Mouse (Mus musculus) layer of hippocampus, postnatal 10 days (tissue): ENCODE data around the gene Eloa. TPM values are rescaled to one million over a fixed set of nuclear protein-coding genes. Genes with fewer than 3 reads are reported as not detected.

Experiments
- DNase-seq, 2 experiments: peaks; one replicate each; pipeline ENCODE4 v3.0.0; 2021; ENCODE audit warnings: low spot score in 2 of 2
- total RNA-seq, 2 experiments: library from RNA; stranded (reverse); gene quantifications; 2 replicates each; pipeline ENCODE4 v1.2.3; 2021

The Eloa gene
- total RNA-seq, 2 experiments from 2014 or later: 32.5 to 33.6 TPM

DNA sequence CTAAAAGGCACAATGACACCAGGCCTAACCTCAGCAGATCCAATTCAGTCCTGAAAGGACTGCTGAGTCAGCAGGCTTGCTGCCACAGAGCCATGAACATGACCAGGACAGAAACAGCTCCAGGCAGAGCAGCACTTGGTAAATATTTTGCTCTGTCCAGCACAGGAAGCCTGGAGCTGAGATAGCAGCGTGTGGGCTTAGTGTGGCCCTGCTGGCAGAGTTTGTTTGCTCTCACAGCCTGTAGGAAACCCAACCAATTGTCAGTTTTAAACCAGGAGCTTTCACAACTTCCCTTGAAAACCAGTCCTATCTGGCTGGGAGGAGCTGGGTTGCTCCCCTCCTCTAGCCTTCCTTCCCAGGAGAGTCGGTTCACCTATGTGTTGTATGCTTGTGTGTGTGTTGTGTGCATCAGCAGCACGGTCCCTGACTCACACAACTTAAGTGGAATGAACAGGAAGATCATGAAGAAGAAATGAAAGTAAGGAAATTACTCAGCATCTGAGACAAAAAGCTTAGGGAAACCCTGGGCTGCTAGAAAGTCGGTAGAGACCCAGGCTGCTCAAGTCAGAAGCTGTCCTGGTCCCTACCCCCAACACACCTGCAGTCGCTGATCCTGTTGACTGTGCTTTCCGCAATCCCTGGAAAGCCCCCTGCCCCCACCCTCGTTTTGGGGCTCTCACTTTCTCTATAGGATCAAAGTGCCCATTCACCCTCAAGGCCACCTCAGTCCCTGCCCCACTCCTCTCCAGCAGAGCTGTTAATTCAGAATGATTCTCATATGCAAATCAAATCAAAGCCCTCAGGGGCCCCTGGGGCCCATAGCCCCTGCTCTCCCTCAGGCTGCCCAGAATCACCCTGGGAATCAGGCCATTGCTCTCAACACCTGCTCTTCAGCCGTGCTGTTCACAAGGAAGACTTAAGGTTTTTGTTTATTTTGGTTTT, 9.7 kb upstream of the Eloa start:
- DNase-seq: no peak

DNA sequence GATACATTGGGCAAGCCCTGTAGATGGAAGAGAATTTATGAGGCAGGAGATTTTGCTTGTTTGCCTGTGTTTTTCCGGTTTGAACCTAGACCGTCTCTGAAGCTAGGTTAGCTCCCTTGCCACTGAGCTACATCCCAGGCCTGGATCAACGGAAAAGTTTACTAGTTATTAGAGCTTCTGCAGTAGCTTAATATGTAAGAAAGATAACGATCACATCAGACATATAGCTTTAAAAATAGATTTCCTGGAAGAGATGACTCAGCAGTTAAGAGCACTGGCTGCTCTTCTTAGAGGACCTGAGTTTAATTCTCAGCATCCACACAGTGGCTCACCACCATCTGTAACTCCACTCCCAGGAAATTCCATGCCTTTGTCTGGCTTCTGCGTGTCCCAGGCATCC, 7.1 kb upstream of the Eloa start:
- DNase-seq: no peak

DNA sequence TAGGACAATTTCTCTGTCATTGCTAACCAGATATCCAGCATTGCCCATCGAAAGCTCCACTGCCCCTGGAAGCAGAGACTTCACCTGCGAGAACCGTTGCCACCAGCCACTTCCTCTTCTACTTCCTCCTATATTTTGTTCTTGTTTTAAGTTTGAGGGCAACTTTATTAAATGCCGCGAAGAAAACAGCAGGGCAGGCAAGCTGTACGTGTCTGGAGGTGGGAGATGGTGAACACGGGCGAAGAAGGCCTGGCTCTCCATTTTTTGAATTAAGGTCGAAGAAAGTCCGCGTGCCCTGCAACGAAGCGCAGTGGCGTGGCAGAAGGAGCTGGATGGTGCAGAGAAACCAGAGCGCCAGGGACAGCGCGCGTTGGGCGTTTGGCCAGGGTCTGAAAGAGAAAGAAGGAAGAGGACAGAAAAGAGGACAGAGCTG, 6.6 kb upstream of the Eloa start:
- no peak for DNase-seq

DNA sequence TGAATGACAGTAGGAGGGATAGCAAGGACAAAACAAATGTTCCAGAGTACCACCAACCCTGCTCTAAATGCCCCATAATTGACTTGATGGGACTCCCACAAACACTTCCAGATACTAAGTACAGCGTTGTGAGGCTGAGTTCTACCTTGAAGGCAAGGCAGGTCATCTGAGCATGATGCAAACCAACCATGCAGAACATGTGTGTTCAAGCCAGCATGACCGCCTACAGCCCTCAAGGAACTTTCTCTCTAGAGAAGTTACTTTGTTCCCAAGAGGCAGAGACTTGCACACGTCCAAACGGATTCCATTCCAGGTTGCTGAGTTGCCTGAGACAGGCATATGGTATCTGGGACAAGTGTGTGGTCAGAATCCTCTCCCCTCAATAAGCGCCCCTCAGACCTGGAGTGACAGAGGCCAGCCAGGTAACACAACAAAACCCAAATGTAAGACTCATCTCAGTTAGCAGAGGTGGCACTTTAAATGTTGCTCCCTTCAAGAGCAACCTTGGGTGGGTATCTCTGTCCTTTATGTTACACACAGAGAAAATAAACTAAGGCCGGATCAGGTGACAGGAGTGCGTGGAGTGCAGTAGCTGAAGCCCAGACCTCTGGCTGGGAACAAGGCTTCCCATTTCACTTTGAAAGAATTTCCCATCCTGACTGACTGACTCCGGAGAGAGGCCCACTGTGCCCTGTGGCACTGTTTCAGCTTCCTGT, 6.0 kb upstream of the Eloa start:
- no peak for DNase-seq

DNA sequence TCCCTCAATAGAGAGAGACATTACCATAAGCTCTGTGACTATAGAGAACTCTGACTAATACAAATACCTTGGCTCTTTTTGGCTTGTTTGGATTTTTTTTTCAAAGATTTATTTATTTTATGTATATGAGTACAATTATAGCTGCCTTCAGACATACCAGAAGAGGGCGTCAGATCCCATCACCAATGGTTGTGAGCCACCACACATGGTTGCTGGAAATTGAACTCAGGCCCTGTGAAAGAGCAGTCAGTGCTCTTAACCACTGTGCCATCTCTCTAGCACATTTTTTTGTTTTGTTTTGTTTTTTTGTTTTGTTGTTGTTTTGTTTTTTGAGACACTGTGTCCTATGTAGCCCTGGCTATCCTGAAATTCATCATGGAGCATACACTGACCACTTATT, 3.8 kb upstream of the Eloa start:
- DNase-seq: no peak

DNA sequence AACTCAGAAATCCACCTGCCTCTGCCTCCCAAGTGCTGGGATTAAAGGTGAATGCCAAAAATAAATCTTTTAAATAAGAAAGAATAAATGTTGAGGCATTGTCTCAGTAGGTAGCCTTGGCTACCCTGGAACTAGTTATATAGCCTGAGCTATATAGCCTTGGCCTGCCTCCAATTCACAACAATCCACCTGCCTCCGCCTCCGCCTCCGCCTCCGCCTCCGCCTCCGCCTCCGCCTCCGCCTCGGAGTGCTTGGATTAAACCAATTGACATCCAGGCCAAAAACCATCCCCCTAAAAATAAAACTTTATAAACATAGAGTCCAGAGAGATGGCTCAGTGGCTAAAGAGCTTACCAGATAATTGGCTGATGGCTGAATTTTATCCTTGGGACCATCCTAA, 1.4 kb upstream of the Eloa start:
- no peak for DNase-seq

DNA sequence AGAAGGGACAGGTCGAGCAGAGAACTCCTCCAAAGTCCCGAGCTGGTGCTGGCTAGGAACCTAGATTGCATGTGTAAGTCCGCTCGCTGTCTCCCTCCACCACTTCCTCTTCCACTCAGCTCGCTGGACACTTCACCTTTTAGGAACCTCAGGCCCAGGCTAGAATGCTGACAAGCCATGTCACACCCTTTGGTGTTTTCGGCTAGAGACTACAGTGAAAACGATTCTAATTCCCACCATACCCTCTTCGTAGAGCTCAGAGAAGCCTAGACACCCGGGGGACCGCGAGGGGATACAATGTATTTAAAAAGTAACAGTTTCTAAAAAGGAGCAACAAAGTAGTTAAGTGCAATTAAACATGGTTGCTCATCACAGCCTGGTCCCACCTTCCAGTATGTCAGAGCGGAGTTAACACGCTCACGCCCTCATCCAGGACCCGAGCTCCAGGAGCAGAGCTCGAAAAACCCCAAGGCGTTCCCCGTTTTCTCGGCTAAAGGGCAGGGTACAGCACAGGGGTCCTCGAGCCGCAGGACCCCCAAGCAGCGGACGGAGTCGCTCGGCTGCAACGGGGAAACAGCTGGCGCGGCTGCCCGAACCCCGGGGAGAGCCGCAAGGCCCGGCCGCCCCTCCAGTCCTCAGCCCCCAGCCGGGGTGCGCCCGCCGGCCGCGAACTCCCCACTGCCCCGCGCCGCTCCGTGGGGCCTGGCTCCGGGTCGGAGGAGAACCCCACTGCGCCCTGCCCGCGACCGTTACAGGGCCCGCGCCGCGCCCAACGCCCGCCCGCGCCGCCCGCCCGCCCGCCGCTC, 617 bp downstream of the Eloa start:
- no peak for DNase-seq

DNA sequence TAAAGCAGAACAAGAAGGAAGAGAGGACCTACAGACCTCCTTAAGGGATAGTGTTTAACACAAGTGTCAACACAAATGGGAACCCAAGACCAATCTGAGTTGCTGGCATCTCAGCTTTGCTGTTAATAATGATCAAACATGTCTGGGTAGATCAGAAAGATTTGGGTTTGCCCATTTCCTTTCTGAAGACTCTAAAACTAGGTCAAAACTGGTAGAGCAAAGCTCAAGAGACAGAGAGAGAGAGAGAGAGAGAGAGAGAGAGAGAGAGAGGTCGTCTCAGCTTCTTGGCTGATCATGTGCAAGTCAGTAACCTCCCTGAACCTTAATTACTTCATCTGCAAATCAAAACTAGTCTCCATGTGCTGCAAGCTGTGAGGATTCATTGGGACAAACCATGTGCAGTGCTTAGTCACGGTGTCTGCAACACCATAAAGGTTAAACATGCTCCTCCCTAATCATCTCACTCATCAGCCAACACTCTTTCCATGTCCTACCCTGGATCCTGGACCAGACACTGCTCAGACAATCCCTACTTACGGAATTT, 5.4 kb downstream of the Eloa start:
- DNase-seq: no peak

DNA sequence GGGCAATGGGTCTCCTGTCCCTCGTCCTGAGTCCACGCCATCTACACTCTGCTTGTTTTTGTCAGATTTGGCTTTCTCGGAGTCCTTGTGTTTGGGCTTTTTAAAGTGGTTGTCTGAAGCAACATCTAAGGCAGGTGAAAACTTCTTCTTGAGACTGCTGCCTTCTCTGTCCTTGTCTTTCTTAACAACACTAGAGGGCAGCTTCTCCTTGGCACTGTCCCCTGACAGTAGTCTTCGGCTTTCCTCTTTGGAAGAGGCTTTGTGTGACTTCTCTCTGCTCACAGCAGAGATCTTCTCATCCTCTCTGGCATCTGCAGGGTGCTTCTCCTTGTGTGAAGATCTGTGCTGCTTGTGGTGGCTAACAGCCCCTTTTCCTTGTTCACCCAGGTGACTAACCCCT, 11.0 kb downstream of the Eloa start:
- no peak for DNase-seq

DNA sequence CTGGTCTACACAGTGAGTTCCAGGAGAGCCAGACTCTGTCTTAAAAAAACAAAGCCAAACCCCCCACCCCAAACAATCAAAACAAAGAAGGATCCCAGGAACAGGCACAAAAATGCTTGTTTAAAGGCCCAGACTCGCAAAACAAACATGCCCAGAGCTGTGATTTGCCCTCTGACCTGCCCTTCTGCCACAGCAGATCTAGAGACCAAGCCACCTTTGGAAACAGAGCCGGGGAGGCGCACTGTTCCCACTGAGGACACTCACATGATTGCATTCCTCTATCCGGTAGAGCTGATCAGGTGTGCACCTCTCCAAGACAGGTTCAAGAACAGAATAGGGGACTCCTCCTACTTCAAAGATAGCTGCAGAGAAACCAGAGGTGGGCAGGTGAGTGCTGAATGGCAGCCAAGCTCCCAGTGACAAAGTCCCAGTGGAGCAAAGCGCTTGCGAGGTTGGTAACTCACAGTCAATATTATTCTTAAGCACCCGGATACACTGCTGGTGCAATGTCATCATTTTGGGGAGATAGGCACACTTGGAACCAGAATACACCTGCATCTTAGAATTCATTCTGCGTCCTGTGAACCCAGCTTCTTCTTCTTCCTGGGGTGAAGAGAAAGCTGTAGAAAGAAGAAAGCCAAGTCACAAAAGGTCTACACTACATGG, 12.6 kb downstream of the Eloa start:
- no peak for DNase-seq

DNA sequence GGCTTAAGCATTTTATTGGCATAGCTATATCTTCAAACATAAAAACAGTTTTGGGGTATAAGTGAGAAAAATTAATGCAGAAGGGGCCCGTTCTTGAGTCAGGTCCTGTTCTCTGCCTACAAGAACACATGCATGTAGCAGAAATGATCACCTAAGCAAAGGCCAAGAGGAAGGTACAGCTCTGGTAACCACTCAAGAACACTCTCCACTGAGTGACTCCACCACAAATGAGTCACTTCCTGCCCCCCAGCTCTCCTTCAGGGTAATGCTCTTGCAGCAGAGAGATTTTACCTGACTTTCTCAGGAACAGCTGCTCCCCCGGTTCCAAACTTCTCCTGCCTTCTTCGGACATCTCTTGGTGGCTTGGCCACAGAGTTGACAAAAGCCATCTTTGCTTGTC, 14.7 kb downstream of the Eloa start:
- no peak for DNase-seq

DNA sequence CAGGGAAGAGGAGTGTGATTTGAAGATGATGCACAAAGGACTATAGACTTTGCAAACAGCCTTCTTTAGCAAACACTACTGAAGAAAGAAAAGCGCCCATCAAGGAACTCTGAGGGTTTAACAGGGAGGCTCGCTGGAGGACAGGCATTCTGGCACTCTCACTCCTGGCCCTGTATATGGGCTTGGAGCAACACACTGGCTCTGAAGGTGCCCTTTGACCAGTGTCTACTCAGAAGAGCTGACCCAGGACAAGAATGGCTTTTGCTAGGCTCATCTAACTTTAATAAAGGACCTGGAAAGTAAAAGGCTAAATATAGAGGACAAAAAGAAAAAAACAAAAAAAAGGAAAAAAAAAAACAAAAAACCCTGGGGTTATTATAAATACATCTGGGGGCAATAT, 16.6 kb downstream of the Eloa start:
- no peak for DNase-seq

DNA sequence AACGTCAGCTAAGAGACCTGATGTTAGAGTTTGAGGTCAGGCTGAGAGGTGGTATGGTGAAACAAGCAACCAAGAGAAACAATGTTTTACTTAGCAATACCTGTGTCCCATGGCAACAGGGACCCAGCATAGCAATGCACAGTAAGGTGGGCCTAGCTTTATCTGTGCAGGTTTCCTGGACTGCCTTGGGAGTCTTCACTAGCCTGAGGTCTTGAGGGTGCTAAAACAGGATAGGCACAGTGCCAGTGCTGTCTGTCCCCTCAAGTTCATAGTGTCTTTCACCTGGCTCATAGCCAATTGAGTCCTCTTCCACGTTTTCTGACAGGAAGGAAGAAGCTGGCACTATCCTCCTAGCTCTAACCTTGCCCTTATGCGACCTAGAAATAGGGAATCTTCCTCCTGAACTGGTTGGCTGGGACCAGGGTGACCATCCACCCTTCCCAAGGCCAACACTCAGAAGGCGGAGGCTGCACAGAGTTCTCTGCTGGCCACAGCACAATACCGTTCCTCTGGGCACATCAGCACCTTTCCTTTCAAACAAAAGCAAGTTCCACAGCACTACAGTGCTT, 17.4 kb downstream of the Eloa start:
- DNase-seq: no peak

DNA sequence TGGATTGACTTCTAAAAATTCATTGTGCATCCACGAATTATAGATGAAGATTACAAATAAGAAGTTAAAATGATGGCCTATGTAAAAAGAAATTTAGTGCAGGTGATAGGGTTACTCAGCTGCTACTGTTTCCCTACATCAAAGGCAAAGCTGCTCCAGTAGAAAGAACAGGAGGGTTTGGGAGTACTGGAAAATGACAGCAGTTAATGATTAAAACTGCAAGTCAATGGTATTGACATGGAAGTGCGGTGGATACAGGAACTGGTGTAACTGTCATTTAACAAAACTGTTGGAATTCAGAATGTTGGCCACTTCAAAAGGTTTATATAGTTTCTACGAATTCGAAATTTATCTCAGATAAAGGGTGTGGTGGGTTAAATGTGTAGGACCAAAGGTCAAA, 26.4 kb downstream of the Eloa start:
- no peak for DNase-seq

DNA sequence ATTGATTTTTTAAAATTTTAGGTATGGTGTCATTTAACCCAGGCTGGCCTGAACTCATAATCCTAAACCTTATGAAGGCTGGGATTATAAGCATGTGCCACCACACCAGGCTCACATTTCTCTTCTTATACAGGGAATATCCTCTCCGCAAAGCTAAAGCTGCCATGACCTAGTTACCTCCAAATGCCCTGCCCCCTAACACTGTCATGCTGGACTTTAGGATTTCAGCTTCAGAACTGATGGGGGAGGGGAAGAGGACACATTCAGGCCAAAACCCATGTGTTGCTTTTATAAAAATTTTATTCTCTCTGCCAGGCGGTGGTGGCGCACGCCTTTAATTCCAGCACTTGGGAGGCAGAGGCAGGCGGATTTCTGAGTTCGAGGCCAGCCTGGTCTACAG, 27.6 kb downstream of the Eloa start:
- DNase-seq: no peak

DNA sequence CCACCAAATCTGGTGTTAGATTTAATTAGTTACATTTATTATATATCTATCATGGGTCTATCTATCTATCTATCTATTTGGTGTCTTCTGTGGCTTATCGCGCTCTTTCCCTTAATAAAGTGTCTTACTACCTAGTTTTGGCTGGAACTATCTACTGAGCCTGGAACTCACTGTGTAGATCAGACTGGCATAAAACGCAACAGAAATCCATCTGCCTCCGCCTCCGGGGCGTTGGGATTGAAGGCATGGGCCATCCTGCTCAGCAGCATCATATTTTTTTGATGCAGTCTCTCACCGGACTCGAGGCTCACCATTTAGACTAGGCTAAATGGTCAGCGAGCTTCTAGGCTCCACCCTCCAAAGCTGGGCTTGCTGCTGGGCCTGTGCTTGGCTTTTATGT, 33.8 kb downstream of the Eloa start:
- no peak for DNase-seq

DNA sequence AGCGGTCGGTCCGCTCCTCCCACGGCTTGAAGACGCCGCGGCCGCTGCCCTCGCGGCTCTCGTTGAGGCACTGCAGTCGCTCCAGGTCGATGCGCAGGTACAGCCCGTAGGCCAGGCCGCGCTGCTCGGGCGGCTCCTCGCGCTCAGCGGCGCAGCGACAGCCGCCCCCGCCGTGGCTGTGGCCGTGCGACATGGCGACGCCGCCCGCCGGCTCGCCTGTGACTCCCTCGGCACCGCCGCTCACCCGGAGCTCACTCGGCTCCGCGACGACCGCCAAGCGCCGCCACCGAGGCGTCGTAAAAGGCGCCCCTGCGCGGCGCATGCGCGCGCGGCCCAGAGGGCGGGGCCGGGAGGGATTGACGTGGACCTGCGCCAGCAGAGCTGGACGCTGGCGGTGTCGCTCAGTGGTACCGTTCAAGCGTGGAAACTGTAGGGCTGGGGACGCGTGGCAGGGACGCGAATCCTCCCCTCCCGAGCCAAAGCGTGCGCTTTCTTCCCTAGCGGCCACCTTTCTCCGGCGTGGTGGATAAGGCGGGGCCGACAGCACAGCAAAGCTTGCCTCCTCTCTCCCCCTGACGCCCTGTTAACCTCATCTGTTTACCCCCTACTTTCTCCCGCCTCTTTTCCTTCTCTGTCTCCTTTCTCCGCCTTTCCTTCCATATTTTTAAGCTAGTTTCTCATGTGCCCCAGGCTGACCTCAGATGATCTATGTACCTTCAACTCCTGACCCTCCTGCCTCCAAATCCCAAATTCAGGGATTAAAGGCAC, 34.4 kb downstream of the Eloa start, which contains the start of gene Pithd1:
Pithd1 (minus strand) TSS at position 322 of the 768 bp plus-strand sequence.
- DNase-seq: peak; percentile 92 to 95

DNA sequence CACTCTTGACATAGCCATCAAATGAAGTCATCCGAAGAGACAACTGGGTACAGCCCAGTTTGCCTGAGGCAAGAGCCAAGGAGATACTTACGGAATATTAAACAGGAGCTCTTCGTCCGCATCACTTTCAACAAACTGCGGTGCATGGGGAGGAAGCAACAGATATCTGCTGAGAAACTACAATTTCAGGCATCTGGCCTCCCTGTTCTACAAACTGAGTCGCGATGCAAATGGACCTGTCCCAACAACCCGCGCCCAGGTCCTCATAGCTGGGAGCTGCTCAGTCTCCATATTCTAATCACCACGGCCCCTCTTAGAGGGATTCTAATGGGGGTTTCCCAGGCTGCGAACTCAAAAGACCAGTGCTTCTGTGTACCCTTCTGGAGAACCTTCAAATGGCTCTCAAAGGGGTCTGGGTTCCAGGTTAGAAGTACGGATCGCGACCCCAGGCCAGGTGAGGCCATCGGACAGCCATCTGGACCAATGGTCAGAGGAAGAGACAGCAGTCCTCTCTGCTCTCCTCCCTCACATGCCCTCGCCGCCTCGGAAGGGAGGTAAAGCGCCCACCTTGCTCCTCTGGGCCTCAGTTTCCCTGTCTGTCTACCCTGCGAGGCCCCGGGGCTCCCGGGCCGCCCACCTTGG, 35.1 kb downstream of the Eloa start:
- DNase-seq: no peak

DNA sequence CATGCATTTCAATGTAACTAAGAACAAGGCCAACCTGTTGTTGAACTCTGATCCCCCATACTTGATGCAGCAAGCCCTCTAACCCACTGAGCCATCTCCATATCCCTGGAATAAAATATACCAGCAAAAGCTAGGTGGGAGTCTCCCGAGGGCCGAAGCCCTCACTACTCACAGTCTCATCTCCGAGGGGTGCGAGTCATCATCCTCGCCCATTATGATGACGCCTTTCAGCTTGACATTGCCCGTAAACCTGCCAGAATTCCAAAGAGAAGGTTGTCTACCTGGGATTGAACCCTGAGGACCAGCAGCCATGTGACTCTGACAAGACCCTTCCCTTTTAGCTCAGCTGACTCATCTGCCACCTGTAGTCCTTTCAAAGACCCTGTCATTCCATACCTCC, 35.8 kb downstream of the Eloa start:
- no peak for DNase-seq
